Mouse (Mus musculus) MEL (cell line): ENCODE data around the gene Pmm2. TPM values are rescaled to one million over a fixed set of nuclear protein-coding genes. Genes with fewer than 3 reads are reported as not detected.

Source experiments
- DNase-seq: peaks from one replicate; pipeline ENCODE4 v3.0.0; 2011; ENCODE audit warnings: low read depth, low spot score
- H3K27ac ChIP-seq: 2 replicates; pipeline ENCODE4 v1.5.1; 2012; ENCODE audit warnings: low read depth, mild to moderate bottlenecking, control low read depth, low read length, moderate library complexity; ENCODE audit not compliant: control insufficient read depth
- H3K27me3 ChIP-seq, 2 experiments: fragments of 150-350 bp in 1 of 2; sonication (generic) in 1 of 2; 2 replicates each; pipeline ENCODE4 v1.6.1; 2012; ENCODE audit warnings: low read length in 2 of 2, mild to moderate bottlenecking in 2 of 2, improper control_type of control experiment in 1 of 2, moderate library complexity in 1 of 2; ENCODE audit not compliant: insufficient read depth in 2 of 2, control insufficient read depth in 1 of 2
- H3K36me3 ChIP-seq, 2 experiments: 2 replicates each; pipeline ENCODE4 v1.6.1; 2012 to 2014; ENCODE audit warnings: low read length in 2 of 2, improper control_type of control experiment in 1 of 2, inconsistent platforms in 1 of 2, mild to moderate bottlenecking in 1 of 2; ENCODE audit not compliant: insufficient read depth in 2 of 2, control insufficient read depth in 1 of 2
- H3K4me1 ChIP-seq, 2 experiments: fragments of 150-350 bp in 1 of 2; sonication (generic) in 1 of 2; 2 replicates each; pipeline ENCODE4 v1.6.1; 2012; ENCODE audit warnings: low read length in 2 of 2, improper control_type of control experiment in 1 of 2, mild to moderate bottlenecking in 1 of 2; ENCODE audit not compliant: insufficient read depth in 2 of 2, control insufficient read depth in 1 of 2
- H3K4me3 ChIP-seq, 2 experiments: fragments of 150-350 bp in 1 of 2; sonication (generic) in 1 of 2; 2 replicates each; pipeline ENCODE4 v1.5.1; 2012; ENCODE audit warnings: low read depth in 2 of 2, low read length in 2 of 2, mild to moderate bottlenecking in 2 of 2, moderate library complexity in 2 of 2, control low read depth in 1 of 2, improper control_type of control experiment in 1 of 2; ENCODE audit not compliant: control insufficient read depth in 1 of 2, insufficient read depth in 1 of 2
- H3K79me2 ChIP-seq: 2 replicates; pipeline ENCODE4 v1.6.1; 2012; ENCODE audit warnings: mild to moderate bottlenecking, low read length, moderate library complexity; ENCODE audit not compliant: control insufficient read depth, poor library complexity, insufficient read depth
- H3K9ac ChIP-seq: 2 replicates; pipeline ENCODE4 v1.6.1; 2012; ENCODE audit warnings: low read depth, mild to moderate bottlenecking, control low read depth, low read length, moderate library complexity; ENCODE audit not compliant: control insufficient read depth, poor library complexity, severe bottlenecking
- H3K9me3 ChIP-seq: fragments of 150-350 bp; sonication (generic); replicated peaks from 2 replicates; pipeline ENCODE4 v1.6.1; 2012; ENCODE audit warnings: mild to moderate bottlenecking, low read length, improper control_type of control experiment, moderate library complexity; ENCODE audit not compliant: insufficient read depth
- BHLHE40 ChIP-seq: IDR thresholded peaks from 2 replicates; pipeline ENCODE4 v1.6.1; 2012; ENCODE audit warnings: low read depth, mild to moderate bottlenecking, inconsistent platforms, low read length, improper control_type of control experiment, borderline replicate concordance
- CHD1 ChIP-seq: IDR thresholded peaks from 2 replicates; pipeline ENCODE4 v1.6.1; 2012; ENCODE audit warnings: low read depth, mild to moderate bottlenecking, inconsistent platforms, low read length, improper control_type of control experiment
- ETS1 ChIP-seq: IDR thresholded peaks from 2 replicates; pipeline ENCODE4 v1.6.1; 2012; ENCODE audit warnings: low read depth, mild to moderate bottlenecking, inconsistent platforms, low read length, improper control_type of control experiment, moderate library complexity
- MAX ChIP-seq: IDR thresholded peaks from 2 replicates; pipeline ENCODE4 v1.6.1; 2011; ENCODE audit warnings: low read length, improper control_type of control experiment
- MAZ ChIP-seq: IDR thresholded peaks from 2 replicates; pipeline ENCODE4 v1.6.1; 2012; ENCODE audit warnings: low read depth, mild to moderate bottlenecking, inconsistent platforms, low read length, improper control_type of control experiment
- MEF2A ChIP-seq: IDR thresholded peaks from 2 replicates; pipeline ENCODE4 v1.6.1; 2014; ENCODE audit warnings: low read depth, mild to moderate bottlenecking, inconsistent platforms, low read length, improper control_type of control experiment; ENCODE audit not compliant: poor library complexity, insufficient replicate concordance, severe bottlenecking; ENCODE audit errors: extremely low read depth
- MYB ChIP-seq: IDR thresholded peaks from 2 replicates; pipeline ENCODE4 v1.6.1; 2011; ENCODE audit warnings: mild to moderate bottlenecking, low read depth, low read length, improper control_type of control experiment
- NRF1 ChIP-seq: IDR thresholded peaks from 2 replicates; pipeline ENCODE4 v1.6.1; 2014; ENCODE audit warnings: low read depth, mild to moderate bottlenecking, inconsistent platforms, low read length, improper control_type of control experiment, moderate library complexity; ENCODE audit not compliant: poor library complexity, insufficient read depth, severe bottlenecking
- POLR2A ChIP-seq, 2 experiments: IDR thresholded peaks; 2 replicates each; pipeline ENCODE4 v1.6.1; 2011 to 2012; ENCODE audit warnings: low read length in 2 of 2, mild to moderate bottlenecking in 2 of 2, control low read depth in 1 of 2, improper control_type of control experiment in 1 of 2, low read depth in 1 of 2, moderate library complexity in 1 of 2; ENCODE audit not compliant: control insufficient read depth in 1 of 2, insufficient read depth in 1 of 2, poor library complexity in 1 of 2
- POLR2AphosphoS2 ChIP-seq: IDR thresholded peaks from 2 replicates; pipeline ENCODE4 v1.6.1; 2011; ENCODE audit warnings: low read length, improper control_type of control experiment
- POLR2AphosphoS5 ChIP-seq: IDR thresholded peaks from 2 replicates; pipeline ENCODE4 v1.6.1; 2012; ENCODE audit warnings: low read depth, borderline replicate concordance, mild to moderate bottlenecking, inconsistent platforms, low read length, moderate library complexity, mixed read lengths
- RAD21 ChIP-seq: IDR thresholded peaks from 2 replicates; pipeline ENCODE4 v1.6.1; 2011; ENCODE audit warnings: mild to moderate bottlenecking, low read depth, low read length, improper control_type of control experiment
- RCOR1 ChIP-seq: IDR thresholded peaks from 2 replicates; pipeline ENCODE4 v1.6.1; 2012; ENCODE audit warnings: low read depth, mild to moderate bottlenecking, inconsistent platforms, low read length, improper control_type of control experiment
- SMC3 ChIP-seq: IDR thresholded peaks from 2 replicates; pipeline ENCODE4 v1.6.1; 2011; ENCODE audit warnings: low read depth, low read length, improper control_type of control experiment
- TBP ChIP-seq: IDR thresholded peaks from 2 replicates; pipeline ENCODE4 v1.8.0; 2011; ENCODE audit warnings: low read depth, low read length, improper control_type of control experiment
- TCF12 ChIP-seq: IDR thresholded peaks from 2 replicates; pipeline ENCODE4 v1.6.1; 2014; ENCODE audit warnings: low read depth, mild to moderate bottlenecking, inconsistent platforms, low read length, improper control_type of control experiment, moderate library complexity
- UBTF ChIP-seq: IDR thresholded peaks from 2 replicates; pipeline ENCODE4 v1.6.1; 2012; ENCODE audit warnings: low read depth, mild to moderate bottlenecking, inconsistent platforms, low read length, improper control_type of control experiment, moderate library complexity, borderline replicate concordance; ENCODE audit not compliant: insufficient read depth
- USF2 ChIP-seq, 2 experiments: IDR thresholded peaks; 2 replicates each; pipeline ENCODE4 v1.6.1; 2011 to 2012; ENCODE audit warnings: improper control_type of control experiment in 2 of 2, low read length in 2 of 2, borderline replicate concordance in 1 of 2, inconsistent platforms in 1 of 2, low read depth in 1 of 2, mild to moderate bottlenecking in 1 of 2; ENCODE audit not compliant: insufficient read depth in 1 of 2
- ZMIZ1 ChIP-seq: IDR thresholded peaks from 2 replicates; pipeline ENCODE4 v1.6.1; 2012; ENCODE audit warnings: low read depth, mild to moderate bottlenecking, inconsistent platforms, low read length, improper control_type of control experiment, moderate library complexity
- polyA plus RNA-seq, 2 experiments: library from polyadenylated mRNA; stranded (reverse) in 1 of 2; unstranded in 1 of 2; fragments of >175 nt in 1 of 2; fragments of >200 nt in 1 of 2; gene quantifications; 2 replicates each; pipeline versions ENCODE4 v1.2.1 to v1.2.4; 2012; ENCODE audit warnings: low replicate concordance in 2 of 2, low read depth in 1 of 2; ENCODE audit not compliant: insufficient read length in 2 of 2, insufficient read depth in 1 of 2, missing spikeins in 1 of 2
- total RNA-seq: library from RNA; depleted of rRNA; stranded (reverse); fragments of 300-350 nt; gene quantifications from 2 replicates; pipeline ENCODE4 v1.2.3, GENCODE M21; 2012

Gene Pmm2
- total and polyA plus RNA-seq, 3 experiments, result 53.4 to 96.0 TPM; not detected in 1

GRCm38 (mm10) chr16:8631428-8631827 is 6.0 kb upstream of the Pmm2 start:
- DNase-seq, result no peak
- no peak for TF ChIP-seq BHLHE40
- no peak for TF ChIP-seq MAZ
- no peak for TF ChIP-seq POLR2A (IDR thresholded peaks at IDR 0.05; ENCODE audit: control insufficient read depth in 1 of 2, insufficient read depth in 1 of 2, low read depth in 1 of 2, low read length in 2 of 2, poor library complexity in 1 of 2)
- TF ChIP-seq RAD21, result no peak
- TF ChIP-seq MEF2A, result no peak
- TF ChIP-seq USF2 (IDR thresholded peaks at IDR 0.05; ENCODE audit: borderline replicate concordance in 1 of 2, insufficient read depth in 1 of 2, low read depth in 1 of 2, low read length in 2 of 2), result no peak
- no peak for TF ChIP-seq MYB
- TF ChIP-seq TBP, result no peak
- TF ChIP-seq ZMIZ1, result no peak
- no peak for TF ChIP-seq TCF12
- no peak for TF ChIP-seq NRF1
- no peak for TF ChIP-seq RCOR1
- no peak for TF ChIP-seq MAX
- no peak for TF ChIP-seq SMC3
- TF ChIP-seq CHD1, result no peak
- TF ChIP-seq POLR2AphosphoS5, result no peak
- H3K79me2 ChIP-seq, result peaks cover 17% of the 10 kb centered on the region
- peaks cover 0 to 9% of the 10 kb centered on the region in 2 experiments; a peak in 2 of 4 replicates for H3K4me1 ChIP-seq
- no peak overlapping the region for H3K9ac ChIP-seq
- H3K9me3 ChIP-seq, result no peaks in the 10 kb centered on the region
- no peak overlapping the region for H3K4me3 ChIP-seq
- no peaks in the 10 kb centered on the region for H3K27me3 ChIP-seq
- no peak overlapping the region for H3K27ac ChIP-seq
- peaks cover 1 to 9% of the 10 kb centered on the region in 2 experiments; a peak in 2 of 4 replicates for H3K36me3 ChIP-seq

GRCm38 (mm10) chr16:8636867-8637216 is 632 bp upstream of the Pmm2 start:
- DNase-seq, result no peak
- H3K9me3 ChIP-seq, result no peaks in the 10 kb centered on the region
- H3K79me2 ChIP-seq, result peaks cover 49% of the 10 kb centered on the region
- TF ChIP-seq USF2 (IDR thresholded peaks at IDR 0.05; ENCODE audit: borderline replicate concordance in 1 of 2, insufficient read depth in 1 of 2, low read depth in 1 of 2, low read length in 2 of 2) (no peak), UBTF (no peak), POLR2AphosphoS2 (no peak), ETS1 (0 out of 2 replicates have a peak, but pooled peaks have one; percentile 20)
- H3K4me3 ChIP-seq, result peak overlapping the region; percentile 79 to 85
- peak overlapping the region; percentile 90 for H3K9ac ChIP-seq
- H3K27me3 ChIP-seq, result no peaks in the 10 kb centered on the region
- H3K36me3 ChIP-seq, result peaks cover 1 to 38% of the 10 kb centered on the region in 2 experiments; a peak in 2 of 4 replicates
- H3K27ac ChIP-seq, result peak overlapping the region; percentile 89
- H3K4me1 ChIP-seq, result peaks cover 6 to 27% of the 10 kb centered on the region in 2 experiments; a peak in 3 of 4 replicates
